In the genomic region with DNA sequence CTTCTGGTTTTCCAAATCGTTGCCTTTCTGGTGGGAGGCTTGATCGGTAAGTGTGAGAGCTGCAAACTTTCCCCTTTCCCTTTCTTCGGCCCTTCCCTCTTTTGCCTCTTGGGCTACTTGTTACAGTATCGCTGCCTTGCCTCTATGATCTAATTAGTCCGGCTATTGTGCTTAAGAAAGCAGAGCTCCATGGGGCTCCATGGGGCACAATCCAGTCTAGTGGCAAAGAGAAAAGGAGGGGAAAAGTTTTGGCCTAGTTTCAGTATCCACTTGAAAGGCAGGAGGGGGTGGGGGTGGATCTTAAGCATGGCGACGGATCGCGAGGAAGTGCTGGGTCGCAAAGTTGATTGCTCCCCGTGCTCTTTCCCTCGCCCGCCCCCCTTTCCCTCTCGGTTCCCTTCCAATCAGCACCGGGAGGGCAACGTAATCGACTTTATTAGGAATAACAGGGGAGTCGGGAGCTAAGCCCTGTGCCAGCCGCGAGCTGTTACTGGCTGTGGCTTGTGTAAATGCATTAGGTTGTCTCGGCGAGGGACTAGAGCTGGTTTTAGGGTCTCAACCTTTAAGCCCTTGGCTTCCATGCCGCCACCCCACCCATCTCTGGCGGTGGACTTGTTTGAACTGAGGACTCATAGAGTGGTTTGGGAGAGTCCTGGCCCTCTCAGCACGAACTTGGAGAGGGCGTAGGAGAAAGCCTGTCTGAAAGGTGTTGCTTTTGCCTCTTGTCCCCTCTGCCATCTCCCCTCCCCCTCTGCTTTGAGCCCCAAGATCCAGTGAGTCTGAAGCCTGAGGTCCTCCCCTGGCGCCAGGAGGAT, we compare ENCODE assay signal across 8 mouse cellular contexts. TPM values are rescaled to one million over a fixed set of nuclear protein-coding genes. Genes with fewer than 3 reads are reported as not detected.
DNase-seq lines count a peak whose midpoint lies in the region; TF ChIP-seq lines count a peak whose summit lies in the region.

No protein-coding gene starts in this region.

- peak overlapping the region; percentile 88 for H3K27ac ChIP-seq in left cerebral cortex, adult 2 months
- peak overlapping the region; percentile 88 for H3K27ac ChIP-seq in macrophage

- peak; percentile 20 for DNase-seq in T-cell, adult 2 months (ENCODE audit: low spot score)
- DNase-seq in embryo, embryonic 10 days (ENCODE audit: low spot score), result peak; percentile 83
- DNase-seq in gastrocnemius, postnatal 25 days, result peak; percentile 68
- peak; percentile 69 for DNase-seq in induced T-regulatory cell, adult 2 months (ENCODE audit: low read depth)
- DNase-seq in left cerebral cortex, adult 2 months (ENCODE audit: extremely low spot score in 1 of 2, low spot score in 2 of 2), result peak; percentile 23 to 33
- peak; percentile 42 for DNase-seq in right cerebral cortex, adult 18-20 months
- peak; percentile 49 to 67 for DNase-seq in urinary bladder, postnatal 4 days (ENCODE audit: low spot score in 2 of 2)

- H3K4me3 ChIP-seq in left cerebral cortex, adult 2 months, result peak overlapping the region; percentile 61
- peak overlapping the region; percentile 89 for H3K4me3 ChIP-seq in macrophage (ENCODE audit: inconsistent target)

- peaks cover 56% of the 10 kb centered on the region for H3K79me2 ChIP-seq in macrophage (ENCODE audit: inconsistent target)

- intact Hi-C loops in left cerebral cortex, adult 2 months (cut with DNase I), result loop anchor here (5.0 kb wide), 1 partner anchor 42 kb away; no protein-coding TSS in a partner anchor

- H3K36me3 ChIP-seq in macrophage (ENCODE audit: inconsistent target), result no peaks in the 10 kb centered on the region

- WGBS in macrophage (ENCODE audit: missing documents), result 0% methylated on average over 26 of the region's 27 CpGs

- no peak for TF ChIP-seq CTCF in left cerebral cortex, adult 2 months (IDR thresholded peaks at IDR 0.05)

RNA-seq across cellular contexts. Expression of a gene that starts 0.7 kb away (rescaled TPM):
- total RNA-seq in gastrocnemius, postnatal 25 days (2021), result 10 to 100 TPM; 14.8 to 15.7 TPM
- 10 to 100 TPM; 34.8 to 43.1 TPM for total RNA-seq in left cerebral cortex, adult 2 months (2021)
- 100 to 1,000 TPM in 20 of 26 experiments, 10 to 100 TPM in 6; 41.6 to 232 (median 137) TPM for total RNA-seq in macrophage (2018; cell fraction: chromatin; rRNA removed)
- total RNA-seq in macrophage (2018; cell fraction: cytosol; rRNA removed), result 100 to 1,000 TPM in 2 of 26 experiments, 10 to 100 TPM in 24; 54.7 to 118 (median 78.9) TPM
- 100 to 1,000 TPM in 25 of 26 experiments, 10 to 100 TPM in 1; 86.4 to 278 (median 142) TPM for total RNA-seq in macrophage (2018; cell fraction: nucleus; rRNA removed)
- polyA plus RNA-seq in macrophage (2018), result 83.5 to 101 TPM (median 88.8 TPM) in 3 replicates

Comparison
In these comparisons a context has a peak if more than half of its experiments do, and no peak if none do; other contexts are left out.
1. Peak in every context shown above with its lines: DNase-seq, H3K4me3 ChIP-seq and H3K27ac ChIP-seq.
2. DNase-seq: peak in every context shown above with its lines; median percentile 83 in embryo, embryonic 10 days; 69 in induced T-regulatory cell, adult 2 months; 68 in gastrocnemius, postnatal 25 days; 58 in urinary bladder, postnatal 4 days; 42 in right cerebral cortex, adult 18-20 months; 28 in left cerebral cortex, adult 2 months; 20 in T-cell, adult 2 months.